Mouse (Mus musculus) small intestine, adult 2 months (tissue): Measurements from ENCODE around the gene Elovl7.

Source experiments
- CTCF ChIP-seq: fragments of 200-500 bp; IDR thresholded peaks from 2 replicates; pipeline ENCODE4 v1.5.1; 2012; ENCODE audit warnings: low read depth, mild to moderate bottlenecking, control low read depth, inconsistent platforms, low read length, moderate library complexity, mixed read lengths; ENCODE audit not compliant: insufficient replicate concordance, insufficient read length; ENCODE audit errors: extremely low read depth
- POLR2A ChIP-seq: fragments of 200-500 bp; IDR thresholded peaks from 2 replicates; pipeline ENCODE4 v1.6.1; 2012; ENCODE audit warnings: low read depth, mild to moderate bottlenecking, control low read depth, inconsistent platforms, low read length, moderate library complexity

- TF ChIP-seq CTCF, result no peak
- TF ChIP-seq POLR2A, result no peak
These were observed 49.6 kb upstream of the Elovl7 start for GRCm38 (mm10) chr13:108164621-108165020.
